Mouse (Mus musculus) spleen, postnatal 36 days (tissue): ENCODE measurements around the gene Prcd.
A peak's percentile ranks its signal among the peaks of the same experiment; 100 is the strongest.

Experiments used
- DNase-seq, 2 experiments: peaks; one replicate each; pipeline ENCODE4 v3.0.0; 2022; ENCODE audit warnings: low spot score in 2 of 2, mixed read lengths in 1 of 2

The Prcd gene

DNA sequence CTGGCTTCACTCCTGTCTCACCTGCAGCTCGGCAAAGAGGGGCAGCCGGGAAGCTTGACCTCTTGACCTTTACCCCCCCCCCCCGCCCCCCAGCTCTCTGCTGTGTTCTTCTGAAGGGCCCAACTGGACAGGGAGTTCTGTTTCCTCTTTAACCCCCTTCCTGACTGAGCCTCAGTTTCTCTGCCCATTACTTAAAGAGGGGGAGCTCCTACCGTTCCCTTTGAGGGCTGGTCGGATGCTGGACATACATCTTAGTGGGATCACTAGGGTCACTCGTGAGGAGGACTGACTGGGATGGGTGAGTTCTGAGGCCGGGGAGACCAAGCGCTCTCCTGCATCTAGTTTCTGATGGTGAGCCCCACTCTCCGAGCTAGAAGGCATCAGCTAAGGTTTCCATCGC, at the start of gene Prcd:
TSS of gene Prcd (plus strand) at position 301 of the 400 bp plus-strand sequence.
- DNase-seq, result no peak

GRCm38 (mm10) chr11:116604097-116604496, 49.2 kb upstream of the Prcd start:
- no peak for DNase-seq

DNA sequence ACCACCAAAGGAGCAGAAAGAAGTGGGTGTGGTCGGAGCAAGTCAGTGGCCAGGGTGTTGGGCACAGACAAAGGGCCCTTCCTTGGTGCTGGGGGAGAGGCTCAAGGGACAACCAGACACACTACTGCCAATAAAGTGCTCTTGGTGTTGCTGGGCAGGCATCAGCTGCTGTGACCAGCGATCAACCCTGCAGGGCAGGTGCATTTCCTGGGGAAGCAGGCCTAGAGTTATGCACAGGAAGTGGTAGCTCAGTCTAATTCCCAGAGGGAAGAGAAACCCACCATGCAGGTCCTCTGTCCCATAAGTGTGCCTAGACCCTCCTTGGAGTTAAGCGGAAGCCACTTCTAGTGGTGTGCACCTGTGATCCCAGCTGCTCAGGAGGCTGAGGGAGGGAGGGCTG, 45.6 kb upstream of the Prcd start:
- DNase-seq, result peak; percentile 74 to 77

GRCm38 (mm10) chr11:116609965-116610630, 43.2 kb upstream of the Prcd start:
- no peak for DNase-seq

- peak; percentile 77 to 82 for DNase-seq
These were observed 42.2 kb upstream of the Prcd start for GRCm38 (mm10) chr11:116611168-116611567.

- DNase-seq, result peak; percentile 68 to 69
These were observed 41.5 kb upstream of the Prcd start for GRCm38 (mm10) chr11:116611883-116612282.

- DNase-seq, result no peak
These were observed 40.8 kb upstream of the Prcd start for GRCm38 (mm10) chr11:116612554-116612953.

GRCm38 (mm10) chr11:116613234-116613633, 40.1 kb upstream of the Prcd start:
- no peak for DNase-seq

DNA sequence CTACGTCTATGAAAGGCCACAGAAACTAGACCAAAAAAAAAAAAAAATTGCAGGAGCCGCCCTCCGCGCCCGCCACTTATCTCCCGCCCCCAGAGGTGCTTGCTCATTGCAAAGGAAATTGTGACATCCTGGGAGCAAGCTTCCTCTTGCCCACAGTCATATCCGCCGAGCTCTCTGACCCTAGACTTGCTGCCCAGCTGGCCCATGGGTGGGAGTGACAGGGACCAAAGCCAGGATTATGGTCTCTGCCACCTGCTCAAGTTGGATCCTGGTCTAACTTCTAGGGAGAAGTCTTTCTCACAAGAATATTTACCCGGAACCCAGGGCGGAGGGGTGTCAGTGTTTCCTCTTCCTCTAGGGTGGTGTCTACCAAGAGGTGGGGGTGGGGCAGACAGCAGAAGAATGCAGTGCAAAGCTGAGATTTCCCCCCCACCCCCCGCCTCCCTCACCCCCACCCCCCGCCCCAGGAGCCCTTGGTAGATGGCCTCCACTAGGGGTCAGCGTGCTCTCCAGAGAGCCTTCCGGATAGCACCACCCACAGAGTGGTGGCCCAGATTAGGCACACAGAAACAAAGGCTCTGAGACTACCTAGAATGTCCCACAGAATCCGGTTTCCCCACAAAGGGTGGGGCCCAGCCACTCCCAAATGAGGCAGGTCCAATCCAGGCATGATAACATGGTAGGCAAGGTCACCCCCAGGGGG, 37.4 kb upstream of the Prcd start:
- DNase-seq, result peak; percentile 74 to 82

GRCm38 (mm10) chr11:116616438-116617118, 36.8 kb upstream of the Prcd start:
- peak; percentile 53 to 67 for DNase-seq

DNA sequence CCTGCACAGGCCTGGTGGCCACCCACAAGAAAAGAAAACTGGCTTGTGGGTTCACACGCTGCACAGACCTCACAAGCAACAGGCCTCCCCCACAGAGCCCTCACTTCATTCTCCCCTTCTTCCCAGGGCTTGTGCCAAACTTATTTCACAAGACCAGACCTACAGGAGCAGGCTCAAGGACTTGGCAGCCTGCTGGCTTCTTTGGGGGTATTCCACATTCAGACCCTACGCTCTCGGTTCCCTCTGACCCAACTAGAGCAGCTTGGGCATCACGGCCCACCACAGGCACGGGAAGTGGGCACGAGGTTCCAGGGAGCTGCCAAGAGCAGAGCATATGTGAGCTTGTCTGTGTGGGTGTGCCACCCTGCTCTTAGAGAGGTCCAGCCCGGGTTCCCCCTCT, 35.7 kb upstream of the Prcd start:
- DNase-seq, result no peak

GRCm38 (mm10) chr11:116618666-116619065, 34.7 kb upstream of the Prcd start:
- no peak for DNase-seq

- no peak for DNase-seq
These were observed 34.2 kb upstream of the Prcd start for GRCm38 (mm10) chr11:116619156-116619555.

- DNase-seq, result no peak
These were observed 33.8 kb upstream of the Prcd start for GRCm38 (mm10) chr11:116619561-116619960.

- peak; percentile 10 to 60 for DNase-seq
These were observed 33.3 kb upstream of the Prcd start for GRCm38 (mm10) chr11:116620073-116620472.

DNA sequence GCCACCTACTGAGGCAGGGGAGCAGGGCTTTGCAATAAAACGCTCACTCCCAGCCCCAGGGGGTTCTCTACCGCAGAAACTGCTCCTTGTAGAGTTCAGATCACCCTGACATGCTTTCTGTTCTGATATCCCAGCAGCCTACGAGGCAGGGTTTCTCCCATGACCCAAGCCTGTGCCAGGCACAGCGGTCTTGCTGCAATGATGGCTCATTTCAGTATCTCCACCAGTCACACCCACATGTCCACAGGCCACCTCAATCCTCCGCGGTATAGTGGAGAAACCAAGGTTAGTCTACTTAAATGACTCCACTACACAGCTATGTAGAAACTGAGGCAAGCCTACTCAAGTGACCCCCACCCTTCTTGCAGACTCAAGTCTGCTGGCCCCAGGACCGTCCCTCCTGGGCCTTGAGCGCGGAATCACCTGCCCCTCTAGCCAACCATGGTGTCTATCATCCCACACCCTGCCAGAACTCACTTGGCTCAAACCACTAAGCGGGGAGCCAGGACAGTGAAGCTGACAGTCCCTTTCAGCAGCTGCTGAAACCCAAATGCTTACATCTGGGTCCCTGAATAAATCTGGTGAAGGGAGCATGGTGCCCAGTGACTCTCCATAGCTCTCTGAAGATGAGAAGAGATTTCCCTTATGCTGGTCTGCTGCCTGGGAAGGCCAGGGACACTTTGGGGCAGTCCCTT, 32.6 kb upstream of the Prcd start:
- no peak for DNase-seq

DNA sequence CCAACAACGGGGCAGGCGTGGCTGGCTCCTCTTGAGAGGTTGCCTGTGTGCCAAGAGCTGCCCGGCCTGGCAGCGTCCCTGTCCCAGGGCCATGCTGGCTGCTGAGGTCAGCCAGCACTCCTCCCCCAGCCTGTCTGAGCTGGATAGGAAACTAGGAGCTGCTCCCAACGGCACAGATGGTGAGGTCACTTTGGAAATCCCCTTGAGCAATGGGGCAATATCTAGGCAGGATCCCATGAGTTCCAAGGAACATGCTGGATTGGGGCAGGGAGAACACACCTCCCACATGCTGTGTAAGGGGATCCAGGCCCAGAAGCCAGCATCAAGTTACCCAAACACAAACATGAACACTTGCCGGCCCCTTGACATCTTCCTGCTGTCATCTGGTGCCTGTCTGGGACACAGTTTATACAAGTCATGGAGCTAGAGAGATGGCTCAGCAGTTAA, 32.1 kb upstream of the Prcd start:
- peak in 1 of 2 experiments; percentile 44 for DNase-seq

GRCm38 (mm10) chr11:116623281-116624124, 29.8 kb upstream of the Prcd start:
- no peak for DNase-seq

- peak; percentile 84 to 87 for DNase-seq
These were observed 29.1 kb upstream of the Prcd start for GRCm38 (mm10) chr11:116624131-116624832.
